Mouse (Mus musculus): ENCODE results near the gene Tas2r103. TPM values are rescaled to one million over a fixed set of nuclear protein-coding genes. Genes with fewer than 3 reads are reported as not detected.

The Tas2r103 gene
- polyA plus RNA-seq (2012; rRNA removed) = not detected in 2 replicates
- not detected in 2 replicates for polyA plus RNA-seq (2014; fragmentation: Nextera tagmentation; extraction: Ambion mirVana)

DNA sequence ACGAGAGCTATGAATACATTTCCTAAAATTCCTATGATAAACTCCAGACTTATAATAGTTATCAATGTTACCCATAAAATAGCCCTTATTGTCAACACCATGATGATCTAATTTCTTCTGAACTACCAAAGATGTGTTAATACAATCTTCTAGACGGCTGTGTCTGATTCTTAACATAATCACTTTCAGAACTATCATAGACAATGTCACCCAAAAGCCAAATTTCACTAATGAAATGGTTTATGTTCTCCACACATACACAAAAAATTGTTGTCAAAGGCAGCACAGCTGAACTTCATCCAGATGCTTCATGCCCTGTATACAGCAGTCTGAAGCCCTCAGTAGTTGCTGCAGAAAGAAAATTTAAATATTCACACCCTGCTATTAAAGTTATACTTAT, at the start of gene Tas2r103:
TSS of gene Tas2r103 (minus strand) at position 101 of the 400 bp plus-strand sequence.
- Histone ChIP-seq H3K4me3 (ENCODE audit: insufficient read depth in 1 of 2, low read depth in 2 of 2, low read length in 2 of 2) (no peak within 1 kb of the TSS), H3K4me2 (ENCODE audit: low read depth) (no peak within 1 kb of the TSS), H3K27ac (no peak within 1 kb of the TSS), H3K36me3 (replicated peaks; ENCODE audit: control insufficient read depth, insufficient read depth, low read depth) (no peaks in the 10 kb centered on the region), H3K27me3 (ENCODE audit: control insufficient read depth, insufficient read depth, low read length) (no peaks in the 10 kb centered on the region), H3K9ac (replicated peaks) (no peak within 1 kb of the TSS), H3K4me1 (replicated peaks; ENCODE audit: control insufficient read depth in 2 of 2, insufficient read depth in 2 of 2, low read length in 1 of 2) (no peaks in the 10 kb centered on the region), H3K9me3 (ENCODE audit: control insufficient read depth, low read length) (no peaks in the 10 kb centered on the region)
- WGBS (ENCODE audit: insufficient replicate concordance) = 54% methylated on average over 2 of the region's 2 CpGs
- DNase-seq (ENCODE audit: low read depth in 3 of 3, low spot score in 3 of 3) = no peak
- TF ChIP-seq CTCF (IDR thresholded peaks at IDR 0.05; ENCODE audit: low read depth) = no peak
- TF ChIP-seq EP300 (IDR thresholded peaks at IDR 0.05; ENCODE audit: low read depth) = no peak
- ATAC-seq (ENCODE audit: insufficient read depth) = no peak

DNA sequence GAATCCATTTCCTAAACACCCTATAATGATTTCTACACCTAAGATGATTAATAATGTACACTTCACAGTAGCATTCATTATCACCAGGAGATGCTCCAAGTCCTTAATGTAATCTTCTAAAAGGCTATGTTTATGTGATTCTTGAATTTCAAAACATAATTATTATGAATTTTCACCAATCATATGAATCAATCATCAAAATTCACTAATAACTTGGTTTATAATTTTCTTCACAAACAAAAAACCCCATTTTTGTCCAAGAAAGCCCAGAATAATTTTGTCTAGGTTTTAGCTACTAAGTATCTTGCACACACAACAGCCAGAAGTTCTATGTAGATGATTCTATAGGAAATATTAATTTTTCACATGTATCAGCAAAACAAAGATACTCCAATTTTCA, 18.8 kb upstream of the Tas2r103 start, which contains the start of gene Tas2r140:
TSS of gene Tas2r140 (minus strand) at position 101 of the 400 bp plus-strand sequence.
- H3K36me3 ChIP-seq (replicated peaks; ENCODE audit: control insufficient read depth, insufficient read depth, low read depth) = no peaks in the 10 kb centered on the region
- ATAC-seq (ENCODE audit: insufficient read depth) = no peak
- no peaks in the 10 kb centered on the region for H3K27me3 ChIP-seq (ENCODE audit: control insufficient read depth, insufficient read depth, low read length)
- no peak within 1 kb of the TSS for H3K27ac ChIP-seq
- TF ChIP-seq CTCF (IDR thresholded peaks at IDR 0.05; ENCODE audit: low read depth) (no peak), EP300 (IDR thresholded peaks at IDR 0.05; ENCODE audit: low read depth) (no peak)
- no peak within 1 kb of the TSS for H3K4me3 ChIP-seq (ENCODE audit: insufficient read depth in 1 of 2, low read depth in 2 of 2, low read length in 2 of 2)
- no peaks in the 10 kb centered on the region for H3K4me1 ChIP-seq (replicated peaks; ENCODE audit: control insufficient read depth in 2 of 2, insufficient read depth in 2 of 2, low read length in 1 of 2)
- no peak within 1 kb of the TSS for H3K4me2 ChIP-seq (ENCODE audit: low read depth)
- no peak within 1 kb of the TSS for H3K9ac ChIP-seq (replicated peaks)
- no peak for DNase-seq (ENCODE audit: low read depth in 3 of 3, low spot score in 3 of 3)
- H3K9me3 ChIP-seq (ENCODE audit: control insufficient read depth, low read length) = no peaks in the 10 kb centered on the region

Other genes with a start within 250 kb of the Tas2r103 start
- gene Tas2r117, start 234.3 kb downstream of the Tas2r103 start, polyA plus RNA-seq (2012; rRNA removed) = not detected in 2 replicates
- gene Tas2r117, start 234.3 kb downstream of the Tas2r103 start, polyA plus RNA-seq (2014; fragmentation: Nextera tagmentation; extraction: Ambion mirVana) = not detected in 2 replicates
- not detected in 2 replicates for gene Tas2r123, start 190.0 kb downstream of the Tas2r103 start, polyA plus RNA-seq (2012; rRNA removed)
- not detected in 2 replicates for gene Tas2r123, start 190.0 kb downstream of the Tas2r103 start, polyA plus RNA-seq (2014; fragmentation: Nextera tagmentation; extraction: Ambion mirVana)
- not detected in 2 replicates for gene Tas2r116, start 181.7 kb downstream of the Tas2r103 start, polyA plus RNA-seq (2012; rRNA removed)
- not detected in 2 replicates for gene Tas2r116, start 181.7 kb downstream of the Tas2r103 start, polyA plus RNA-seq (2014; fragmentation: Nextera tagmentation; extraction: Ambion mirVana)
- gene Tas2r110, start 169.1 kb downstream of the Tas2r103 start, polyA plus RNA-seq (2012; rRNA removed) = not detected in 2 replicates
- gene Tas2r110, start 169.1 kb downstream of the Tas2r103 start, polyA plus RNA-seq (2014; fragmentation: Nextera tagmentation; extraction: Ambion mirVana) = not detected in 2 replicates
- gene Tas2r113, start 144.1 kb downstream of the Tas2r103 start, polyA plus RNA-seq (2012; rRNA removed) = not detected in 2 replicates
- gene Tas2r113, start 144.1 kb downstream of the Tas2r103 start, polyA plus RNA-seq (2014; fragmentation: Nextera tagmentation; extraction: Ambion mirVana) = not detected in 2 replicates
- gene Tas2r125, start 127.5 kb downstream of the Tas2r103 start, polyA plus RNA-seq (2012; rRNA removed) = not detected in 2 replicates
- gene Tas2r125, start 127.5 kb downstream of the Tas2r103 start, polyA plus RNA-seq (2014; fragmentation: Nextera tagmentation; extraction: Ambion mirVana) = not detected in 2 replicates
- not detected in 2 replicates for gene Tas2r129, start 86.0 kb downstream of the Tas2r103 start, polyA plus RNA-seq (2012; rRNA removed)
- gene Tas2r129, start 86.0 kb downstream of the Tas2r103 start, polyA plus RNA-seq (2014; fragmentation: Nextera tagmentation; extraction: Ambion mirVana) = not detected in 2 replicates
- not detected in 2 replicates for gene Tas2r131, start 79.2 kb downstream of the Tas2r103 start, polyA plus RNA-seq (2012; rRNA removed)
- gene Tas2r131, start 79.2 kb downstream of the Tas2r103 start, polyA plus RNA-seq (2014; fragmentation: Nextera tagmentation; extraction: Ambion mirVana) = not detected in 2 replicates
- not detected in 2 replicates for gene Tas2r109, start 56.1 kb downstream of the Tas2r103 start, polyA plus RNA-seq (2012; rRNA removed)
- not detected in 2 replicates for gene Tas2r109, start 56.1 kb downstream of the Tas2r103 start, polyA plus RNA-seq (2014; fragmentation: Nextera tagmentation; extraction: Ambion mirVana)
- gene Tas2r140, start 18.7 kb upstream of the Tas2r103 start, polyA plus RNA-seq (2012; rRNA removed) = not detected in 2 replicates
- not detected in 2 replicates for gene Tas2r140, start 18.7 kb upstream of the Tas2r103 start, polyA plus RNA-seq (2014; fragmentation: Nextera tagmentation; extraction: Ambion mirVana)
- 7.3 and 9.3 TPM in 2 replicates for gene Smim10l1, start 67.8 kb upstream of the Tas2r103 start, polyA plus RNA-seq (2012; rRNA removed)
- 19.2 and 20.3 TPM in 2 replicates for gene Smim10l1, start 67.8 kb upstream of the Tas2r103 start, polyA plus RNA-seq (2014; fragmentation: Nextera tagmentation; extraction: Ambion mirVana)

All from liver, embryonic 14.5 days (tissue).